Mouse (Mus musculus): ENCODE measurements around the gene Krt33a. TPM values are rescaled to one million over a fixed set of nuclear protein-coding genes. Genes with fewer than 3 reads are reported as not detected.

The Krt33a gene
- polyA plus RNA-seq, 1 experiment from 2014 or later = not detected

- no peaks in the 10 kb centered on the region for H3K4me1 ChIP-seq (replicated peaks)
- H3K9ac ChIP-seq = no peak within 1 kb of the TSS
- no peaks in the 10 kb centered on the region for H3K9me3 ChIP-seq (replicated peaks)
- H3K4me3 ChIP-seq (replicated peaks) = no peak within 1 kb of the TSS
- H3K27me3 ChIP-seq = no peaks in the 10 kb centered on the region
- H3K36me3 ChIP-seq (replicated peaks) = no peaks in the 10 kb centered on the region
- H3K4me2 ChIP-seq = no peak within 1 kb of the TSS
- ATAC-seq (ENCODE audit: insufficient read depth) = no peak
- 73% methylated on average over 8 of the region's 8 CpGs for WGBS (ENCODE audit: insufficient replicate concordance)
- no peak within 1 kb of the TSS for H3K27ac ChIP-seq (replicated peaks)
Observed at GRCm38 (mm10) chr11:99986180-99986647, 29.8 kb downstream of the Krt33a start, which contains the start of gene Krtap16-1. Gene Krtap16-1, minus strand, starts transcription at chr11:99986597.

GRCm38 (mm10) chr11:99985291-99986092 is 30.5 kb downstream of the Krt33a start:
- no peak overlapping the region for H3K9ac ChIP-seq
- H3K4me3 ChIP-seq (replicated peaks) = no peak overlapping the region
- no peaks in the 10 kb centered on the region for H3K9me3 ChIP-seq (replicated peaks)
- WGBS (ENCODE audit: insufficient replicate concordance) = 74% methylated on average over 20 of the region's 20 CpGs
- H3K27ac ChIP-seq (replicated peaks) = no peak overlapping the region
- ATAC-seq (ENCODE audit: insufficient read depth) = no peak
- H3K27me3 ChIP-seq = no peaks in the 10 kb centered on the region
- no peaks in the 10 kb centered on the region for H3K4me1 ChIP-seq (replicated peaks)
- no peaks in the 10 kb centered on the region for H3K36me3 ChIP-seq (replicated peaks)
- H3K4me2 ChIP-seq = no peak overlapping the region

DNA sequence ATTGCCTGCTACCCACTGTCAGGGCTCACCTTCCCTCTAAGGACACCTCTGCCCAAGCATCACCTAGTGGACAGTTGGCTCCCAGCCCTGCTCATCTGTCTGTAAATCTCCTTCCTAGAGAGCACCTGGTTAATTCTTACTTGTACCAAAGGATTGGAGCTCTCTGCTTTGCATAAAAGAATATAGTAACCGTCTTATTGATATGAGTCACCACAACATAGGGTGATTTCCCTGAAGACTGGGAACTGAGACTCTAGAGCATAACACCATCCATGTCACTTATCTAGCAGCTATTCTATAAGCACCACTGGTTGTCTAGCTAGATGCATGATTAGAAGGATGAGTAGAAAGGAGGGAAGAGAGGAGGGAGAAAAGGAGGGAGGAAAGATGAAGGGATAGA is 32.6 kb downstream of the Krt33a start:
- Histone ChIP-seq H3K4me2 (no peak overlapping the region), H3K9me3 (replicated peaks) (no peaks in the 10 kb centered on the region), H3K4me1 (replicated peaks) (no peaks in the 10 kb centered on the region), H3K9ac (no peak overlapping the region), H3K27ac (replicated peaks) (no peak overlapping the region), H3K27me3 (no peaks in the 10 kb centered on the region), H3K4me3 (replicated peaks) (no peak overlapping the region), H3K36me3 (replicated peaks) (no peaks in the 10 kb centered on the region)
- 60% methylated on average over 1 of the region's 1 CpGs for WGBS (ENCODE audit: insufficient replicate concordance)
- no peak for ATAC-seq (ENCODE audit: insufficient read depth)

DNA sequence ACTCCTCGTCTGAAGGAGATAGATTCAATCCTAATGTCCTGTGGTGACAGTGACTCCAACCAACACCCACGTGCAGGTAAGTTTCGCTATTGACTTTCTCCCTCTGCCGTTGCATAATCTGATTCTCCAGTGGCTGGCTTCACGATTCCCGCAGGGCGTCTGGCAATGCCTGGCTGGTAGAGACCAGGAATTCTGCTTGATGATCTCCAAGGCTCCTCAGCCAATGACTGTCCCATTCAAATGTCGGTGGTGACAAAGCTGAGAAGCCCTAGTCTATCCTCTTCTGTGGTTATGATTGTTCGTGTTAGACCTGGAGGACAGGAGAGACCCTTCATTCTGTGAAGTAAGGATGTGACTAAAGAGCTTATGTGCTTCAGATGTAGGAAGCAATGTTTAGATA is 33.3 kb downstream of the Krt33a start:
- Histone ChIP-seq H3K36me3 (replicated peaks) (no peaks in the 10 kb centered on the region), H3K9ac (no peak overlapping the region), H3K4me3 (replicated peaks) (no peak overlapping the region), H3K4me2 (no peak overlapping the region), H3K27me3 (no peaks in the 10 kb centered on the region), H3K27ac (replicated peaks) (no peak overlapping the region), H3K9me3 (replicated peaks) (no peaks in the 10 kb centered on the region), H3K4me1 (replicated peaks) (no peaks in the 10 kb centered on the region)
- 67% methylated on average over 9 of the region's 9 CpGs for WGBS (ENCODE audit: insufficient replicate concordance)
- no peak for ATAC-seq (ENCODE audit: insufficient read depth)

- no peak for ATAC-seq (ENCODE audit: insufficient read depth)
- no peak within 1 kb of the TSS for H3K9ac ChIP-seq
- H3K36me3 ChIP-seq (replicated peaks) = no peaks in the 10 kb centered on the region
- no peaks in the 10 kb centered on the region for H3K4me1 ChIP-seq (replicated peaks)
- H3K27ac ChIP-seq (replicated peaks) = no peak within 1 kb of the TSS
- 62% methylated on average over 5 of the region's 5 CpGs for WGBS (ENCODE audit: insufficient replicate concordance)
- no peak within 1 kb of the TSS for H3K4me3 ChIP-seq (replicated peaks)
- no peaks in the 10 kb centered on the region for H3K27me3 ChIP-seq
- H3K4me2 ChIP-seq = no peak within 1 kb of the TSS
- no peaks in the 10 kb centered on the region for H3K9me3 ChIP-seq (replicated peaks)
Observed at GRCm38 (mm10) chr11:99978953-99979352, 37.1 kb downstream of the Krt33a start, which contains the start of gene Krtap29-1. Gene Krtap29-1, minus strand, starts transcription at chr11:99979053.

DNA sequence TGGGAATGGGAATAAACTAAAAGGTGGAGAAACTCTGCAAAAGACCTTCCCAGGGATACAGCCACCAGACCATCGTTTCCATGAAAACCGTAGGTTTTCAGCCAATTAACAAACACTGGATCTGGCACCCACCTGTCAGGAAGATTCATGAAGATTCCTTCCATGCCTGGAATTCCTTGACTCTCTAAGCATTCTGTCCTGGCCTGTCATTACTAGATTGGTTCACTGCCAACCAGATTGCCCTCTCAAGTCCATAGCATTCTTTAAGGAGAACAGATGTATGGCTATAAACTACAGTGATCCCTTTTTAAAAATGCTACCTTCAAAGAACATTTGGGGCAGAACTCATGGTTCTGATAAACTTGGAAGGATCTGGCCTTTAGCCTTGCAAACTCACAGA is 50.1 kb downstream of the Krt33a start:
- H3K4me1 ChIP-seq (replicated peaks) = no peaks in the 10 kb centered on the region
- no peak overlapping the region for H3K4me3 ChIP-seq (replicated peaks)
- H3K36me3 ChIP-seq (replicated peaks) = no peaks in the 10 kb centered on the region
- H3K27ac ChIP-seq (replicated peaks) = no peak overlapping the region
- H3K27me3 ChIP-seq = no peaks in the 10 kb centered on the region
- 28% methylated on average over 2 of the region's 2 CpGs for WGBS (ENCODE audit: insufficient replicate concordance)
- H3K9me3 ChIP-seq (replicated peaks) = no peaks in the 10 kb centered on the region
- no peak overlapping the region for H3K9ac ChIP-seq
- H3K4me2 ChIP-seq = no peak overlapping the region
- ATAC-seq (ENCODE audit: insufficient read depth) = no peak

DNA sequence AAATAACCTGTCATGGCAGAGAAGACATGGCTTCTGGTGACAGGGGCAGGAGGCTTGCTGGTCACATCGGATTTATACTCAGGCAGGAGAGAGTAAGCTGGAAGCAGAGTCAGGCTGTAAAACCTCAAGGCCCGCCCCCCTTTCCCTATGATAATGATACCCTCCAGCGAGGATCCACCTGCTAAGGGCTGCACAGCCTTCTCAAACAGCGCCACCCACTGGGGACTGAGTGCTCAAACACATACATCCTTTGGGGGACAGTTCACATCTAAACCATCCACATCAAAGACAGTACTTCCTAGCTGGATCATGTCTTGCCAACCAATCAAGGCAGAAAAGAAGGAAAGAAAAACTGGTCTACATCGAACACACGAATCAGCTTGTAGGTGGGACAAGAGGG is 51.8 kb downstream of the Krt33a start:
- Histone ChIP-seq H3K27ac (replicated peaks) (no peak overlapping the region), H3K9me3 (replicated peaks) (no peaks in the 10 kb centered on the region), H3K9ac (no peak overlapping the region), H3K4me3 (replicated peaks) (no peak overlapping the region), H3K36me3 (replicated peaks) (no peaks in the 10 kb centered on the region), H3K27me3 (no peaks in the 10 kb centered on the region), H3K4me1 (replicated peaks) (no peaks in the 10 kb centered on the region), H3K4me2 (no peak overlapping the region)
- WGBS (ENCODE audit: insufficient replicate concordance) = 51% methylated on average over 6 of the region's 6 CpGs
- ATAC-seq (ENCODE audit: insufficient read depth) = no peak

Other genes starting within 250 kb of the Krt33a start
- gene Gm11595, start 243.3 kb downstream of the Krt33a start, polyA plus RNA-seq (2015; fragmentation: Nextera tagmentation; extraction: Ambion mirVana) = not detected in 2 replicates
- not detected in 2 replicates for gene Krtap4-8, start 235.5 kb downstream of the Krt33a start, polyA plus RNA-seq (2015; fragmentation: Nextera tagmentation; extraction: Ambion mirVana)
- not detected in 2 replicates for gene Krtap4-9, start 231.0 kb downstream of the Krt33a start, polyA plus RNA-seq (2015; fragmentation: Nextera tagmentation; extraction: Ambion mirVana)
- not detected in 2 replicates for gene Gm11596, start 222.7 kb downstream of the Krt33a start, polyA plus RNA-seq (2015; fragmentation: Nextera tagmentation; extraction: Ambion mirVana)
- not detected in 2 replicates for gene Gm11569, start 217.3 kb downstream of the Krt33a start, polyA plus RNA-seq (2015; fragmentation: Nextera tagmentation; extraction: Ambion mirVana)
- gene Gm11554, start 211.8 kb downstream of the Krt33a start, polyA plus RNA-seq (2015; fragmentation: Nextera tagmentation; extraction: Ambion mirVana) = not detected in 2 replicates
- not detected in 2 replicates for gene Krtap4-13, start 206.3 kb downstream of the Krt33a start, polyA plus RNA-seq (2015; fragmentation: Nextera tagmentation; extraction: Ambion mirVana)
- gene Gm11564, start 200.5 kb downstream of the Krt33a start, polyA plus RNA-seq (2015; fragmentation: Nextera tagmentation; extraction: Ambion mirVana) = not detected in 2 replicates
- gene 2300003K06Rik, start 178.1 kb downstream of the Krt33a start, polyA plus RNA-seq (2015; fragmentation: Nextera tagmentation; extraction: Ambion mirVana) = not detected in 2 replicates
- not detected in 2 replicates for gene Krtap4-16, start 164.6 kb downstream of the Krt33a start, polyA plus RNA-seq (2015; fragmentation: Nextera tagmentation; extraction: Ambion mirVana)
- gene Gm11568, start 158.3 kb downstream of the Krt33a start, polyA plus RNA-seq (2015; fragmentation: Nextera tagmentation; extraction: Ambion mirVana) = not detected in 2 replicates
- gene Gm11559, start 151.7 kb downstream of the Krt33a start, polyA plus RNA-seq (2015; fragmentation: Nextera tagmentation; extraction: Ambion mirVana) = not detected in 2 replicates
- not detected in 2 replicates for gene Krtap9-1, start 142.8 kb downstream of the Krt33a start, polyA plus RNA-seq (2015; fragmentation: Nextera tagmentation; extraction: Ambion mirVana)
- gene Gm11567, start 137.0 kb downstream of the Krt33a start, polyA plus RNA-seq (2015; fragmentation: Nextera tagmentation; extraction: Ambion mirVana) = not detected in 2 replicates
- not detected in 2 replicates for gene Krtap31-1, start 108.3 kb downstream of the Krt33a start, polyA plus RNA-seq (2015; fragmentation: Nextera tagmentation; extraction: Ambion mirVana)
- gene Gm11565, start 101.5 kb downstream of the Krt33a start, polyA plus RNA-seq (2015; fragmentation: Nextera tagmentation; extraction: Ambion mirVana) = not detected in 2 replicates
- gene Krtap31-2, start 79.9 kb downstream of the Krt33a start, polyA plus RNA-seq (2015; fragmentation: Nextera tagmentation; extraction: Ambion mirVana) = not detected in 2 replicates
- gene Krtap9-5, start 67.7 kb downstream of the Krt33a start, polyA plus RNA-seq (2015; fragmentation: Nextera tagmentation; extraction: Ambion mirVana) = not detected in 2 replicates
- not detected in 2 replicates for gene Krtap29-1, start 37.2 kb downstream of the Krt33a start, polyA plus RNA-seq (2015; fragmentation: Nextera tagmentation; extraction: Ambion mirVana)
- not detected in 2 replicates for gene Krtap16-1, start 29.6 kb downstream of the Krt33a start, polyA plus RNA-seq (2015; fragmentation: Nextera tagmentation; extraction: Ambion mirVana)
- gene Krtap17-1, start 22.2 kb downstream of the Krt33a start, polyA plus RNA-seq (2015; fragmentation: Nextera tagmentation; extraction: Ambion mirVana) = not detected in 2 replicates
- gene Krt33b, start 13.7 kb upstream of the Krt33a start, polyA plus RNA-seq (2015; fragmentation: Nextera tagmentation; extraction: Ambion mirVana) = not detected in 2 replicates
- not detected in 2 replicates for gene Krt34, start 25.3 kb upstream of the Krt33a start, polyA plus RNA-seq (2015; fragmentation: Nextera tagmentation; extraction: Ambion mirVana)
- not detected in 2 replicates for gene Krt31, start 34.3 kb upstream of the Krt33a start, polyA plus RNA-seq (2015; fragmentation: Nextera tagmentation; extraction: Ambion mirVana)
- not detected in 2 replicates for gene Krt32, start 72.0 kb upstream of the Krt33a start, polyA plus RNA-seq (2015; fragmentation: Nextera tagmentation; extraction: Ambion mirVana)
- not detected in 2 replicates for gene Krt35, start 80.0 kb upstream of the Krt33a start, polyA plus RNA-seq (2015; fragmentation: Nextera tagmentation; extraction: Ambion mirVana)
- not detected in 2 replicates for gene Krt36, start 89.4 kb upstream of the Krt33a start, polyA plus RNA-seq (2015; fragmentation: Nextera tagmentation; extraction: Ambion mirVana)
- gene Krt13, start 105.4 kb upstream of the Krt33a start, polyA plus RNA-seq (2015; fragmentation: Nextera tagmentation; extraction: Ambion mirVana) = 0.36 TPM in 1 of 2 replicates, not detected in the other
- gene Krt15, start 119.7 kb upstream of the Krt33a start, polyA plus RNA-seq (2015; fragmentation: Nextera tagmentation; extraction: Ambion mirVana) = 0.16 and 0.84 TPM in 2 replicates
- gene Krt19, start 132.5 kb upstream of the Krt33a start, polyA plus RNA-seq (2015; fragmentation: Nextera tagmentation; extraction: Ambion mirVana) = 3.6 and 4.2 TPM in 2 replicates
- gene Krt9, start 177.0 kb upstream of the Krt33a start, polyA plus RNA-seq (2015; fragmentation: Nextera tagmentation; extraction: Ambion mirVana) = not detected in 2 replicates
- 0.50 and 0.76 TPM in 2 replicates for gene Krt14, start 191.3 kb upstream of the Krt33a start, polyA plus RNA-seq (2015; fragmentation: Nextera tagmentation; extraction: Ambion mirVana)
- gene Krt16, start 232.7 kb upstream of the Krt33a start, polyA plus RNA-seq (2015; fragmentation: Nextera tagmentation; extraction: Ambion mirVana) = not detected in 2 replicates
- gene Krt17, start 244.8 kb upstream of the Krt33a start, polyA plus RNA-seq (2015; fragmentation: Nextera tagmentation; extraction: Ambion mirVana) = 0.33 and 0.40 TPM in 2 replicates

Measured in liver, embryonic 15.5 days (tissue).